Mouse (Mus musculus) limb, embryonic 11.5 days (tissue): ENCODE results near the gene Stoml1. TPM values are rescaled to one million over a fixed set of nuclear protein-coding genes. Genes with fewer than 3 reads are reported as not detected.
A peak's percentile ranks its signal among the peaks of the same experiment; 100 is the strongest.

ENCODE experiments used
- ATAC-seq: fragments of 200-750 bp; cut with Nextera tagmentation; 2 replicates; pipeline ENCODE4 v1.8.0; 2017; ENCODE audit warnings: low read depth; ENCODE audit not compliant: insufficient number of reproducible peaks, low FRiP score, low TSS enrichment
- DNase-seq: peaks from one replicate; pipeline ENCODE4 v3.0.0-alpha.2; 2015; ENCODE audit warnings: low spot score
- H3K27ac ChIP-seq: fragments of 300-500 bp; sonication (generic); replicated peaks from 2 replicates; pipeline ENCODE4 v1.5.1; 2014; ENCODE audit warnings: low read depth, mild to moderate bottlenecking, low read length
- H3K27me3 ChIP-seq: fragments of 300-500 bp; sonication (generic); 2 replicates; pipeline ENCODE4 v1.6.1; 2014; ENCODE audit warnings: mild to moderate bottlenecking, low read length, mixed read lengths; ENCODE audit not compliant: control insufficient read depth, insufficient read depth
- H3K36me3 ChIP-seq: fragments of 300-500 bp; sonication (generic); 2 replicates; pipeline ENCODE4 v1.6.1; 2014; ENCODE audit warnings: mild to moderate bottlenecking, low read length, moderate library complexity, mixed read lengths; ENCODE audit not compliant: control insufficient read depth, insufficient read depth
- H3K4me1 ChIP-seq: fragments of 300-500 bp; sonication (generic); 2 replicates; pipeline ENCODE4 v1.6.1; 2014; ENCODE audit warnings: low read length, mixed read lengths; ENCODE audit not compliant: control insufficient read depth, insufficient read depth
- H3K4me2 ChIP-seq: fragments of 300-500 bp; sonication (generic); 2 replicates; pipeline ENCODE4 v1.6.1; 2014; ENCODE audit warnings: low read depth, mild to moderate bottlenecking, moderate library complexity; ENCODE audit not compliant: severe bottlenecking
- H3K4me3 ChIP-seq: fragments of 300-500 bp; sonication (generic); 2 replicates; pipeline ENCODE4 v1.5.1; 2014; ENCODE audit warnings: low read depth, low read length
- H3K9ac ChIP-seq: fragments of 300-500 bp; sonication (generic); 2 replicates; pipeline ENCODE4 v1.6.1; 2014; ENCODE audit warnings: mild to moderate bottlenecking, low read length
- H3K9me3 ChIP-seq: fragments of 300-500 bp; sonication (generic); 2 replicates; pipeline ENCODE4 v1.6.1; 2016; ENCODE audit warnings: low read length; ENCODE audit not compliant: control insufficient read depth
- WGBS: fragments of 180-500 bp; shearing (Covaris S2); extraction: QIAGEN DNeasy Blood & Tissue Kit; methylation state at CpG from one replicate; pipeline ENCODE4 v1.1.7; 2014; 5-methylcytosine and 5-hydroxymethylcytosine counted together
- polyA plus RNA-seq: library from polyadenylated mRNA; unstranded; fragments of >200 nt; fragmentation: Nextera tagmentation; extraction: Ambion mirVana; gene quantifications from 2 replicates; pipeline ENCODE4 v1.2.1, GENCODE M21; 2014

The Stoml1 gene
- polyA plus RNA-seq: 19.2 and 24.3 TPM in 2 replicates

DNA sequence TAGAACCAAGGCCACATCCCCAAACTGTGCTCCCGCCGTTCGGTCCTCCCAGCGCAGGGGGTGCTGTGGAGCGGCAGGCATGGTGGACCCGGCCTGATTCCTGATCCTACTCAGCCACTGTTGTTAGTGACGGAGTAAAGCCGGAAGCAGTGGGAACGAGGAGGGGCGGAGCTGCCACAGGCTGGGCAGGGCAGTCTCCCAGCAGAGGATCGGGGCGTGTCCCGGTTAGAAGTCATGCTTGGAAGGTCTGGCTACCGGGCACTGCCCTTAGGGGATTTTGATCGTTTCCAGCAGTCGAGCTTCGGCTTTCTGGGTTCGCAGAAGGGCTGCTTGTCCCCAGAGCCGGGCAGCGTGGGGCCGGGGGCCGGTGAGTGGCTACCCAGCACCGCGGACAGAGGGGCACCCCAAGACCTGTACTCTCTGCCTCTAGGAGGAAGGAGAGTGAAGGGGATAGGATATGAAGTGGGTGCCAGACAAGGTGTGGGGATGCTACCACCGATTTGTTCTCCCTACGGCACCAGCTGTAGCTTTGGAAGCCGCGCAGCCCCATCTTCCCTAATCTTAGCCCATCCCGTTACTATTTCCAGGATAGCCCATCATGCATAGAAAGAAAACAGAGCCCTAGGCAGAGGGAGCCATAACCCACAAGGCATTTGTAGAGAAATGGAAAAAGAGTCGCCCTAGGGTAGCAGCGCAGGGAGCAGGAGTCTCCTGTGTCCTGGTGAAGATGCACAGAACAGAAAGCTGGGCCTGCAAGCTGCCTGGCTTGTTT is at the start of gene Stoml1:
Gene Stoml1, plus strand, starts transcription at position 132 of the 772 bp plus-strand sequence.
- ATAC-seq (peak; percentile 93), DNase-seq (peak; percentile 99)
- H3K4me1 ChIP-seq: peaks cover 14% of the 10 kb centered on the region
- no peak within 1 kb of the TSS for H3K27ac ChIP-seq
- H3K4me2 ChIP-seq: peak within 1 kb of the TSS; percentile 90
- H3K27me3 ChIP-seq: no peaks in the 10 kb centered on the region
- H3K4me3 ChIP-seq: peak within 1 kb of the TSS; percentile 71
- WGBS: under 1% methylated on average over 31 of the region's 31 CpGs
- no peaks in the 10 kb centered on the region for H3K9me3 ChIP-seq
- peaks cover 2% of the 10 kb centered on the region; the same call in 1 of the 2 replicates for H3K36me3 ChIP-seq
- peak within 1 kb of the TSS; percentile 67 for H3K9ac ChIP-seq

DNA sequence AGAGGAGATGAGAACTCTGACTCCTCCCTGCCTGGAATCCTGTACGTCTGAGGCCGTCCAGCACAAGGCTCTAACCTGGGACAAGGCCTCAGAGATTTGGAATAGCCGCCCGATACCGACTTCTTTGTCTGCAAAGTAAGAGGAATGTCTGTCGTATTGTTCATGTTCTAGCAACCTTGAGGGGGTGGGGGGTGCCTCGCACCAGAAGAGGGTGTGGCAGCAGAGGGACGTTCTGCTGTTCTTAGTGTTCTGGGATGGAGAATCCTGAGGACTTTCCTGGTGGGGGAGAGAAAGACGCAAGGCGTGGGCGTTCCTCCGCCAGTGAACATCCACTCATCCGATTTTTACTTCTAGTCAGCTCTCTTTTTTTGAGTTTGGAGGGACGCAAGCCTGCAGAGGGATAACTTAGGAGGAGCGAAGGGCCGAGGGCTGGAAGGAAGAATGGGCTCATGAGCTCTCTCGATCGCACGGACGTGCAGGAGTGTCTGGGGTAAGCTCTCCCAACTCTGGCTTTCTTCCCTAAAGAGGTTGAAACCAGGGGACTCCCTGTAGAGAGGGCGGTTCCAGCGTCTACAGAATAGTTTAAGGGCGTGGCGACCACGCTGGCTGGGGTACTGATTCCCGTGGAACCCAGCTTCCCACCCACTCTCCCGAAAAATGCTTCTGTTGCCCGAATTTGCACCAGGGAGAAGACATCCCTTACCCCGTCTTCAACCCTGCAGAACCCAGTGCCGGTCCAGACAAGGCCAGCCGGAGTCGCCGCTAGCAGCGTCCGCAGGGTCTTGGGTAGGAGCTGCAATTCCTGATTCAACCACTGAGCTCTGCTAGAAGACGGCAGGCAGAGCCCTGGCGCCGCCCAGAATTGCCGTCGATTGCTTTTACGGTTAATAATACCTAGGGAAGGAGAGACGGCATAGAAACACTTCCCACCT is 49.2 kb upstream of the Stoml1 start, which contains the start of the genes Islr and Islr2:
Gene Islr, minus strand, starts transcription at position 791 of the 932 bp plus-strand sequence.
Gene Islr2, minus strand, starts transcription at position 804 of the 932 bp plus-strand sequence.
- H3K9me3 ChIP-seq: no peaks in the 10 kb centered on the region
- DNase-seq: peak; percentile 82
- no peaks in the 10 kb centered on the region for H3K36me3 ChIP-seq
- H3K4me3 ChIP-seq: peak within 1 kb of the TSS; percentile 10; the same call in 1 of the 2 replicates
- H3K9ac ChIP-seq: no peak within 1 kb of the TSS
- H3K4me1 ChIP-seq: peaks cover 19% of the 10 kb centered on the region
- H3K27me3 ChIP-seq: peaks cover 54% of the 10 kb centered on the region
- peak within 1 kb of the TSS; percentile 45; the same call in 1 of the 2 replicates for H3K4me2 ChIP-seq
- WGBS: 2% methylated on average over 42 of the region's 42 CpGs
- ATAC-seq: peak; percentile 31; the same call in 1 of the 2 replicates
- no peak within 1 kb of the TSS for H3K27ac ChIP-seq

DNA sequence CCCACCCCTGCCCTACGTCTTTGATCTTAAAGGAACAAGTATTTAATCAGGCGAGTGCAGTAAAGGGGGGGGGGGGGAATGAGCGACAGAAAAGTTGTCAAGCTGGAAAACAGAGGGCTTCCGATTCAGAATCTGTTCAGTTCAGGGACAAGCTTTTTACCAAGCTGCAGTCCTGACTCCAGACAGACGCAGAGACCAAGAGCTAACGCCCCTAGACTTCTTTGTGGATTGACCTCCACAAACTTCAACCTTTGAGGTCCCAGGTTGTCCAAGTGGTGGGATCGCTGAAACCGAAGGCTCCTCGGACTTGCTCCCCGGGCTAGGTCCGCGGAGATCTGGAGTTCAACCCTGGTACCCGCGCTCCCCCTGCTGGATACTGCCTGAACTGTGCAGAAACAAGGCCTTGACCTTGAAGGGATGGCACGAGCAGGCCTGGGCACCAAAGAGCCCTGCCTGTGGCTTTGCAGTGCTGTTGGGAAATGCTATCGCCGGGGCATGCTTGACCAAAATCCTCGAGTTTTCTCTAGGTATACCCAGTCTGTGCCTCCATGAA is 48.4 kb upstream of the Stoml1 start:
- peaks cover 12% of the 10 kb centered on the region for H3K4me1 ChIP-seq
- WGBS: 3% methylated on average over 18 of the region's 18 CpGs
- H3K9ac ChIP-seq: no peak overlapping the region
- H3K4me2 ChIP-seq: peak overlapping the region; percentile 45; the same call in 1 of the 2 replicates
- no peaks in the 10 kb centered on the region for H3K9me3 ChIP-seq
- ATAC-seq (peak; percentile 52; the same call in 1 of the 2 replicates), DNase-seq (peak; percentile 98)
- H3K4me3 ChIP-seq: 0 out of 2 replicates have a peak overlapping the region, but pooled peaks have one; percentile 3
- no peak overlapping the region for H3K27ac ChIP-seq
- peaks cover 46% of the 10 kb centered on the region for H3K27me3 ChIP-seq
- no peaks in the 10 kb centered on the region for H3K36me3 ChIP-seq

DNA sequence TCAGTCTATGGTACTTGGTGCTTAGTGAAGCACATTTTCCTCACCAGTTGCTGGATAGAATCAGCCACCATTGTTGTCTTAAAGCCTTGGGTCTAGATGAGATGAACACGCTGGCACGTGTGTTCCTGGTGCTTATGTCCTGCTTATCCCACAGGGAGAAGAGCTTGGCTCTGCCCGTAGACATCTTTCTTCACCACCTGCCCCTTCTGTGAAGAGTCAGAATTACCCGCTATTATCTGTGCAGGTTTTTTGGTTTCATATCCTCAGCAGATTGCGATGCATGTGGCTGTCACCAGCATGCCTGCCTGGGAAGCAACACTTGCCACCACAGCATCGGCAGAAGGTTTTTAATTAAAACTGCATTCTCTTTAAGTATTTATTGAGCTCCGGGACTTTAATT is 47.0 kb upstream of the Stoml1 start:
- no peak for ATAC-seq
- Histone ChIP-seq H3K4me1 (peaks cover 10% of the 10 kb centered on the region), H3K9me3 (no peaks in the 10 kb centered on the region), H3K9ac (no peak overlapping the region), H3K27me3 (peaks cover 31% of the 10 kb centered on the region), H3K4me2 (no peak overlapping the region), H3K36me3 (no peaks in the 10 kb centered on the region), H3K27ac (no peak overlapping the region), H3K4me3 (no peak overlapping the region)
- no peak for DNase-seq
- WGBS: 85% methylated on average over 7 of the region's 7 CpGs

DNA sequence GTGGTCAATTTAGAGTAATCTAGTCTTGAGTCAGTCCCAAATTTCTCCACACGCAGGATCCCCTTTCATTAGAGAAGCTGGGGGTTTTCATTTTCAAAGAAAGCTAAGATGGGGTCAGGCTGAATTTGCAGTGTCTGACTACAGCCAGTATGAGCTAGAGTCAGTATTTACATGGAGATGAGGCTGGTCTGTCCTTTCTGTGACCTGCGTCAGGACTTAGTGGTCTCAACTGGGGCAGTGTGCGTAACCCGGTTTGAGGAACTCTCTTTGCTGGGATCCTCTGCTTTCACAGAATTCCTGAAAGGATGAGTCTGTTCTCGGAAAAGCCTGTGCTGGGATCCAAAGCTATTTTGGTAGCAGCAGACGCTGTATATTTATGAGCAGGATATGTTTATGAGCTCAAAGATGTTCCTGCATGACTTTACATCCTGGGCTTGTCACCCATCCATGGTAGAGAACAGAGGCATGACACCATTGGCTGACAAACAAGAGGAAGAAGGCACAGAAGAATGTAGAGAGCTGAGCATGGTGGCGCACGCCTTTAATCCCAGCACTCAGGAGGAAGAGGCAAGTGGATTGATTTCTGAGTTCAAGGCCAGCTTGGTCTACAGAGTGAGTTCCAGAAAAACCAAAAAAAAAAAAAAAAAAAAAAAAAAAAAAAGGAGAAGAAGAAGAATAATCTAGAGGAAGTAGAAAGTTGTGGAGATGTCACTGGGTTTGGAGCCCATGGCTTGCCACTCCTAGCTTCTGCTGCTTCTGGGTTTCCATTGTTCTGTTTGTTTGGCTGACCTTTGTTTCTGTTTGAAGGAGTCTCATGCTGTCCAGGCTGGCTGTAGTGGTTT is 43.3 kb upstream of the Stoml1 start:
- no peak for ATAC-seq
- Histone ChIP-seq H3K4me2 (no peak overlapping the region), H3K36me3 (no peaks in the 10 kb centered on the region), H3K9me3 (no peaks in the 10 kb centered on the region), H3K27ac (no peak overlapping the region), H3K9ac (no peak overlapping the region), H3K27me3 (peaks cover 2% of the 10 kb centered on the region; the same call in 1 of the 2 replicates), H3K4me1 (peaks cover 9% of the 10 kb centered on the region; the same call in 1 of the 2 replicates), H3K4me3 (no peak overlapping the region)
- 78% methylated on average over 8 of the region's 8 CpGs for WGBS
- DNase-seq: no peak

DNA sequence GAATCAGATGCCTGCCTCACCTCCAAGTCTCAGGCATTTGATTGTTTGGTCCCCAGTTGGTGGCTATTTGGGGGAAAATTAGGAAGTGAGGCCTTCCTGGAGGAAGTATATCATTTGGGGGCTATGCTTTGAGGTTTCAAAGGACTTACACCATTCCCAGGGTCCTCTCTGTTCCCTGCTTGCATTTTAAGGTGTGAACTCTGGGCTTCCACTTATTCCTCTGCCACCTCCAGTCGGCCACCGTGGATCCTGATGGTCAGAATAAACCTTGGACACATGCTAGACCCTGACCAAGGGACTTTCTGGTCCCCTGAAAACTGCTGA is 42.7 kb upstream of the Stoml1 start:
- Histone ChIP-seq H3K4me2 (no peak overlapping the region), H3K9ac (no peak overlapping the region), H3K27me3 (peaks cover under 1% of the 10 kb centered on the region; the same call in 1 of the 2 replicates), H3K4me1 (peaks cover 9% of the 10 kb centered on the region; the same call in 1 of the 2 replicates), H3K36me3 (no peaks in the 10 kb centered on the region), H3K9me3 (no peaks in the 10 kb centered on the region), H3K4me3 (no peak overlapping the region), H3K27ac (no peak overlapping the region)
- DNase-seq: no peak
- 49% methylated on average over 2 of the region's 2 CpGs for WGBS
- ATAC-seq: no peak

DNA sequence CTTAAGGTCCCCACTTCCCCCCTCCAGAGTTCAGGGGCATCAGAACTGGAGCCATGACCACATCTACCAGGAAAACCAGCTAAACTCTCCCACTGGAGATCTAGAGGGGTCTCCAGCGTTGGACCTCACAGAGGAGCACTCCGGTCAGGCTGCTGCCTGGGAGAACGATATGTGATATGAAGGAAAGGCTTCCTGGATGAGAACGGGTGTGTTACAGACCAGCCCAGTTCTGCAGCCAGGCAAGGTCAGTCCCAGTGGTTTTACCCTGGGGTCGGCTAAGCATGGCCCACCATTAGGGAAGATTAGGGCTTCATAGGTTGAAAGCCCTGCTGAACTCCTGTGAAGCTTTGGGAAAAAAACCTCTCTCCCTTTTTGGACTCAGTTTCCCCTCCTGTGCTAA is 39.6 kb upstream of the Stoml1 start:
- 67% methylated on average over 5 of the region's 5 CpGs for WGBS
- H3K4me1 ChIP-seq: peaks cover 9% of the 10 kb centered on the region; the same call in 1 of the 2 replicates
- H3K4me3 ChIP-seq: no peak overlapping the region
- H3K9me3 ChIP-seq: no peaks in the 10 kb centered on the region
- H3K27me3 ChIP-seq: no peaks in the 10 kb centered on the region
- no peak overlapping the region for H3K9ac ChIP-seq
- no peak overlapping the region for H3K27ac ChIP-seq
- DNase-seq: no peak
- no peak for ATAC-seq
- H3K36me3 ChIP-seq: no peaks in the 10 kb centered on the region
- no peak overlapping the region for H3K4me2 ChIP-seq
